Mouse (Mus musculus): ENCODE results near the gene Gm28230. TPM values are rescaled to one million over a fixed set of nuclear protein-coding genes. Genes with fewer than 3 reads are reported as not detected.

The Gm28230 gene
- total RNA-seq, 2 experiments from 2014 or later, result 0.21 to 0.43 TPM

DNA sequence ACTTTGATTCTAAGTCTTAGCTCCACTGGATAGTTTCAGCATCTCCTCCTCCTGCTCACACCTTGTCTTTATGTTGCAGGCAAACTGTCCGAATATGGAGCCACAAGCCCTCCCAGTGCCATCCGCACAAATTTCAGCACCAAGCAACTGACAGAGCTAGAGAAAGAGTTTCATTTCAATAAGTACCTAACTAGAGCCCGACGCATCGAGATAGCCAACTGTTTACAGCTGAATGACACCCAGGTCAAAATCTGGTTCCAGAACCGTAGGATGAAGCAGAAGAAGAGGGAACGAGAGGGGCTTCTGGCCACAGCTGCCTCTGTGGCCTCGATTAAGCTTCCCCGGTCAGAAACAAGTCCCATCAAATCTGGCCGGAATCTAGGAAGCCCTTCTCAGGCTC, 37.4 kb downstream of the Gm28230 start:
- no peak for DNase-seq

DNA sequence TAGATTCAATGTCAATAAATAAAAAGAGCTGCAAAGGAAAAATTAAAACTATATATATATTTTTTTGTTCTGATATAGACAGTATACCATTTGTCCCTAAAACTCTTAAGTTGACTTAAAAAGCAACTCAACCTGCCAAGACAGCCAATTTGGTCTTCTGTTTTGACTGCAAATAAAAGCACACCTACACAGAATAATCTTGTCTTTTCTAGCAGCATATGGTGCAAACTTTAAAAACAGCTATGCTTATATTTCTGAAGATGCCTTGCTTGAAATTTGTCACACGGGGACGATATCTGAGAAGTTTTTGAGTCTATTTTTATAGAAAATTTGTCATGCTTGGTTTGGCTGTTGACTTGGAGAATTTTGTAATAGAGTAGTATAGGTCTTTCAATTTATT, 47.8 kb downstream of the Gm28230 start:
- DNase-seq, result no peak

DNA sequence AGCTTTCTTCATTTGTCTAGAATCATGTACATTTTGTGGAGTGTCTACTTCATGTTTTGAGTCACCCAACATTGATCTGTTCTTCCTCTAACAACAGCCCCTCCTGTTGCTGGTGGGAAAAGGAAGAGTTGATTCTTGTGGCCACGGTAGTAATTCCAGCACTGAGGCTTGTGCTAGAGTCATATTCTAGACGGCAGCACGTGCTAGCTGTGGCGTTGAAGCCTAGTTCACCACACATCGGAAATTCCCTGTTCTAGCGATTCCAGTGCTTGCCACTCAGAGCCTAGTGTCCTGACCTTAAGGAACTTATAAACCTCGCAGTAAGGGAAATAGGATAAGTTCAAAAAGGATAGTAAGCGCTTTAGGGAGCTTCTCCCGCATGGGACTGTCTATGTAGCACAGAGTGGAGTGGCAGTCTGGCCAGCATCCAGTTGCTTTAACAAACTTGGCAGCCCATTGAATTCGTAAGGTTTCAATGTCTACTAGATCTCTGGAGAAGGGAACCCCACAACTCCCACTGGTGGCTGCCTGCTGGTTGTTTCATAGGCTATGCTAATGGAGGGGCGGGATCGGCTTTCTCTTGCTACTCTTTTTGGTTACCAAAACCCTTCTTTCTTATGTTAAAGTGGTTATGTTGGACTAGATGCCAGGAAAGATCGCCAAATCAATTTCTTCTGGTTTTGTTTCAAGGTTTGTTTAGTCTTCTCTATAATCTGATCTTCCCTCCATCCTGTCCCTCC, 51.2 kb downstream of the Gm28230 start:
- no peak for DNase-seq

DNA sequence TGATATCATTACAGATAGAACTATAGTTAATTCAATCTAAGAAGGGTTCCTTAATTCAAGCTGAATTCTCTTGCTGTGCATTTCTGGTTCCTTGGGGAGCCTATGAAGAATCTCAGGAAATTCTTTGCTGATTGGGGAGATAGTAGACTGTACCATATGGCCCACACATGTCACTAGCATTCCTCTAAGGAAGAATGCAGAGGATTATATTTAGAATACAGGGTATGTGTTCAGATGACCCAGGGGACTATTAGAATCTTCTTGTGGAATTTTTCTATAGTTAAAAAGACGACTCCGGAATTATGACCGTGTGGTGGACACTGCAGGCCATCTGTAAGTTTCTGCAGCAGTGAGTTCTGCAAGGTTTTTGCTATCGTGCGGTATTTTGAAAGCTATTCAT, 54.9 kb downstream of the Gm28230 start:
- DNase-seq, result no peak

DNA sequence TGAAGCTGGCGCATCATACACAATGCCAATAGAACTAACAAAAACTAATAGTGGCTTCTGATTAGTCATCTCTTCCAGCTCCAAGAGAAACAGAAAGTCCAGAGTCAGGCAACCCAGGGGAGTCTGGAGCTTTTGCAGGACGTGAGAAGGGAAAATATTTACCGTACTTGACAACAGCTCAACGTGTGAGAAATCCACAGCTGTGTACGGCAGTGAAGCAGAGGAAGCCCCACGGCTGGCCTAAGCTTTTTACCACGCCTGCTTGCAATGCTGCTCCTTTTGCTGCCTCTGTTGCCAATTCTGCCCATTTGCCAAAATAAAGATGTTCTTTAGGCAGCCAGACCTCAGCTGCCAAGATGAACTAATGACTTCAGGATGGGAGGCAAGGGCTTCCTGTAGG, 69.0 kb downstream of the Gm28230 start:
- DNase-seq, result no peak

Small RNA genes within 50 kb of the gene (microRNA-seq; reads per million reads assigned to microRNA genes)
- gene Gm44463, result 0 reads per million in 2 experiments
- 5,953 to 12,915 reads per million in 2 experiments for gene Mir10b

Other genes with a start within 250 kb of the Gm28230 start
- 10 to 100 TPM; 62.4 to 66.0 TPM for gene Lnpk, start 147.3 kb upstream of the Gm28230 start, total RNA-seq (2021)
- under 1 TPM in 1 of 2 experiments, not detected in 1; 0.07 TPM for gene Evx2, start 67.2 kb upstream of the Gm28230 start, total RNA-seq (2021)
- gene Hoxd13, start 58.4 kb upstream of the Gm28230 start, total RNA-seq (2021), result not detected
- gene Hoxd12, start 51.7 kb upstream of the Gm28230 start, total RNA-seq (2021), result not detected
- under 1 TPM; 0.23 to 0.56 TPM for gene Hoxd11, start 47.2 kb upstream of the Gm28230 start, total RNA-seq (2021)
- gene Hoxd10, start 34.8 kb upstream of the Gm28230 start, total RNA-seq (2021), result 1 to 10 TPM; 3.9 to 4.5 TPM
- gene Hoxd9, start 29.0 kb upstream of the Gm28230 start, total RNA-seq (2021), result 10 to 100 TPM; 12.6 to 16.1 TPM
- gene Hoxd8, start 22.1 kb upstream of the Gm28230 start, total RNA-seq (2021), result 10 to 100 TPM; 38.3 to 46.1 TPM
- under 1 TPM in 1 of 2 experiments, not detected in 1; 0.26 TPM for gene Hoxd3, start 14.8 kb upstream of the Gm28230 start, total RNA-seq (2021)
- 1 to 10 TPM; 2.1 to 4.8 TPM for gene Hoxd4, start 14.8 kb upstream of the Gm28230 start, total RNA-seq (2021)
- not detected for gene Hoxd1, start 36.3 kb downstream of the Gm28230 start, total RNA-seq (2021)
- 10 to 100 TPM; 49.5 to 51.0 TPM for gene Mtx2, start 99.1 kb downstream of the Gm28230 start, total RNA-seq (2021)

Data from gastrocnemius, postnatal 10 days (tissue).